Mouse (Mus musculus): ENCODE results near the gene 1810009A15Rik.

DNA sequence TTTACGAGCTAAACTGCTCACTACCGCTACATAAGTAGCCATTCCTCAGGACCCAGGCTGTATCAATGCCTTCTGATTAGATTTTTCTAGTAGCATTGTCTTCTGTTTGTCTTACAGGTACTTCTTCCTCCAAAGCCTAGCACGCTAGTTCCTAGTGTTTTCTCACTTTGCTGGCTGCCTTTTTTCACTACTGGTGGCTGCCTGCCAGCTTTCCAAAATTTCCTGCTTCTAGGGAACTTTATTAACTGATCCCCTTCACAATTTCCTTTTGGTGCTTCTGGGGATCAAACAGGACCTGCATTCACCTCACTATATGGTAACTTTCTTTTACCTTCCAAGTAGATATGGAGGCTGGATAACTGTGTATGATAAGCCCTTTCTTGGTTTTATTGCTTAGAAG lies 10.4 kb downstream of the 1810009A15Rik start:
- no peak for TF ChIP-seq CTCF (IDR thresholded peaks at IDR 0.05; ENCODE audit: low read depth)
- TF ChIP-seq EP300 (IDR thresholded peaks at IDR 0.05; ENCODE audit: low read depth): no peak
